ENCODE assay signal across 9 mouse cellular contexts in the genomic region with DNA sequence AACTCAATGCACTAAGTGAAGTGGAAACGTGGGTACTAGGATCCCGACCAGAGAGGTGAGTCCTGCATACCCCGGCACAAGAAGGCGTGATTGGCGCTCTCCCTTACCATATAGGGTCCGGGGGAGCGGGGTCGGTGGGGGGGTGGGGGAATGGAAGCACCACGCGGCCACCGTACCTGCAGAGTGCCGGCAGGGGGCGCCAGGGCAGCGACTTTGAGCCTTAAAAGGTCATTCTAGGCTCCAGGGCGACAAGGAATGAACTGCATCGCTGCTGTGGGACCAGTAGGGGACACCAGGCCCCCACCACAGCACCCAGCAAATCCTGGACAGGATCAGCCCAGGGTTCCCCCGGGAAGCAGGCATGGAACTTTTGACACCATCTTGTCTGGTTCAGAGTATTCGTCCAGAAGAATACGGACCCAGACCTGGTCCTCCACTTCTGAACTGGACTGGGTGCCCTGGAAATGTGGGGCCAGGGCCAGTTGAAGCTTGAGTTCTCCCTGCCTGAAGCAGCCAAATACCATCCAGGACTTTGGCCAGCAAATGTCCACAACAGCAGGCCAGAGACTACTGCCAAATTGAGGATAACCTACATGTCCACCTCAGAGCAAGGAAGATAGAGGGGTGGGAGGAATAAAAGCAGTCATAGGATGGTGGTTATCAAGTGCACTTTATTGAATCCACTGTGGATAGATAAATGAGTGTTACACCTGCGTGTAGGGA. TPM values are rescaled to one million over a fixed set of nuclear protein-coding genes. Genes with fewer than 3 reads are reported as not detected.
DNase-seq lines count a peak whose midpoint lies in the region; ATAC-seq and TF ChIP-seq lines count a peak whose summit lies in the region.
"Had no signal": no experiment of that assay in that cellular context is flagged by ENCODE, and none has a peak within 500 bp of the region (broad histone marks: within the 10 kb centered on the region; RNA-seq: fewer than 3 reads in every experiment).

No protein-coding gene starts in this region.

- no peak for TF ChIP-seq POLR2A in spleen, adult 2 months (IDR thresholded peaks at IDR 0.05; ENCODE audit: low read depth, low read length)

- peak; percentile 38 to 45 for DNase-seq in frontal cortex, postnatal 10 days (ENCODE audit: low spot score in 2 of 2)
- DNase-seq in embryo, embryonic 11 days, result peak; percentile 89
- DNase-seq in spleen, adult 2 months (ENCODE audit: low read depth in 1 of 2, low spot score in 2 of 2), result peak; percentile 41 to 53

- H3K27me3 ChIP-seq in intestine, postnatal 0 days (replicated peaks; ENCODE audit: control insufficient read depth, insufficient read depth, low read length), result no peaks in the 10 kb centered on the region
- H3K27me3 ChIP-seq in limb, embryonic 13.5 days, result no peaks in the 10 kb centered on the region
- no peaks in the 10 kb centered on the region for H3K27me3 ChIP-seq in midbrain, embryonic 15.5 days (replicated peaks)
- 0 out of 2 replicates have a peak, but pooled peaks cover 1% of the 10 kb centered on the region for H3K27me3 ChIP-seq in spleen, adult 2 months (ENCODE audit: control insufficient read depth, insufficient read depth, low read length)

- peak overlapping the region; percentile 50 for H3K27ac ChIP-seq in intestine, postnatal 0 days (ENCODE audit: low read depth, low read length)
- H3K27ac ChIP-seq in limb, embryonic 13.5 days, result no peak overlapping the region
- H3K27ac ChIP-seq in midbrain, embryonic 15.5 days, result no peak overlapping the region
- H3K27ac ChIP-seq in spleen, adult 2 months (ENCODE audit: insufficient read depth, low read length), result peak overlapping the region; percentile 6; the same call in 1 of the 2 replicates

- peak; percentile 95 for TF ChIP-seq CTCF in intestine, postnatal 0 days (IDR thresholded peaks at IDR 0.05; ENCODE audit: low read depth)
- peak; percentile 73; the same call in 1 of the 2 replicates for TF ChIP-seq CTCF in spleen, adult 2 months (IDR thresholded peaks at IDR 0.05; ENCODE audit: extremely low read depth, insufficient read depth, insufficient read length, insufficient replicate concordance)

- peak overlapping the region; percentile 34; the same call in 1 of the 2 replicates for H3K9ac ChIP-seq in intestine, postnatal 0 days (ENCODE audit: low read depth, low read length)
- H3K9ac ChIP-seq in limb, embryonic 13.5 days, result no peak overlapping the region
- H3K9ac ChIP-seq in midbrain, embryonic 15.5 days, result no peak overlapping the region

- 0 out of 2 replicates have a peak, but pooled peaks cover 5% of the 10 kb centered on the region for H3K4me1 ChIP-seq in intestine, postnatal 0 days (replicated peaks; ENCODE audit: control insufficient read depth, insufficient read depth, low read length)
- peaks cover 30% of the 10 kb centered on the region for H3K4me1 ChIP-seq in limb, embryonic 13.5 days
- no peaks in the 10 kb centered on the region; the same call in 1 of the 2 replicates for H3K4me1 ChIP-seq in midbrain, embryonic 15.5 days
- no peaks in the 10 kb centered on the region; the same call in 1 of the 2 replicates for H3K4me1 ChIP-seq in spleen, adult 2 months (ENCODE audit: control insufficient read depth, insufficient read depth, insufficient read length)

- H3K9me3 ChIP-seq in intestine, postnatal 0 days (ENCODE audit: control insufficient read depth), result no peaks in the 10 kb centered on the region
- H3K9me3 ChIP-seq in limb, embryonic 13.5 days, result no peaks in the 10 kb centered on the region
- no peaks in the 10 kb centered on the region for H3K9me3 ChIP-seq in midbrain, embryonic 15.5 days
- H3K9me3 ChIP-seq: G1E had no signal

- 6% methylated on average over 20 of the region's 20 CpGs for WGBS in intestine, postnatal 0 days
- WGBS in limb, embryonic 13.5 days, result 7% methylated on average over 20 of the region's 20 CpGs
- 7% methylated on average over 20 of the region's 20 CpGs for WGBS in midbrain, embryonic 15.5 days
- WGBS in spleen, adult 2 months, result 6% methylated on average over 20 of the region's 20 CpGs

- H3K4me3 ChIP-seq in intestine, postnatal 0 days (ENCODE audit: low read depth, low read length), result peak overlapping the region; percentile 46
- H3K4me3 ChIP-seq in limb, embryonic 13.5 days, result peak overlapping the region; percentile 51; the same call in 1 of the 2 replicates
- H3K4me3 ChIP-seq in midbrain, embryonic 15.5 days, result no peak overlapping the region
- no peak overlapping the region; the same call in 1 of the 2 replicates for H3K4me3 ChIP-seq in spleen, adult 2 months (ENCODE audit: extremely low read depth, insufficient read depth, insufficient read length)

- peak overlapping the region; percentile 58 for H3K4me2 ChIP-seq in intestine, postnatal 0 days (replicated peaks; ENCODE audit: low read depth)
- H3K4me2 ChIP-seq in limb, embryonic 13.5 days (replicated peaks), result peak overlapping the region; percentile 69
- H3K4me2 ChIP-seq in midbrain, embryonic 15.5 days, result peak overlapping the region; percentile 15; the same call in 1 of the 2 replicates

- H3K36me3 ChIP-seq in intestine, postnatal 0 days (ENCODE audit: control insufficient read depth, insufficient read depth), result no peaks in the 10 kb centered on the region
- H3K36me3 ChIP-seq in limb, embryonic 13.5 days, result no peaks in the 10 kb centered on the region
- no peaks in the 10 kb centered on the region for H3K36me3 ChIP-seq in midbrain, embryonic 15.5 days (replicated peaks)
- no peaks in the 10 kb centered on the region for H3K36me3 ChIP-seq in spleen, adult 2 months (ENCODE audit: control insufficient read depth, insufficient read depth, low read length)
- H3K36me3 ChIP-seq: G1E had no signal

- ATAC-seq in frontal cortex, adult (ENCODE audit: low TSS enrichment), result no peak
- ATAC-seq in granulocyte monocyte progenitor cell, adult 5-6 weeks (replicated peaks; ENCODE audit: poor library complexity, severe bottlenecking), result peak; percentile 62
- ATAC-seq in intestine, postnatal 0 days, result peak; percentile 80
- peak; percentile 60; the same call in 1 of the 2 replicates for ATAC-seq in limb, embryonic 13.5 days (ENCODE audit: low FRiP score, low read depth)
- ATAC-seq in midbrain, embryonic 15.5 days (replicated peaks), result no peak

RNA-seq across cellular contexts. Expression of a gene that starts 1.5 kb away (rescaled TPM):
- total RNA-seq in granulocyte monocyte progenitor cell, adult 5-6 weeks (2014; fragmentation: Nextera tagmentation), result 146 and 224 TPM in 2 replicates
- 55.6 and 69.2 TPM in 2 replicates for total RNA-seq in granulocyte monocyte progenitor cell, adult 5-6 weeks (2017)
- 324 and 334 TPM in 2 replicates for polyA plus RNA-seq in intestine, postnatal 0 days (2015; fragmentation: Nextera tagmentation; extraction: Ambion mirVana)
- polyA plus RNA-seq in limb, embryonic 13.5 days (2015; fragmentation: Nextera tagmentation; extraction: Ambion mirVana), result 121 and 130 TPM in 2 replicates
- polyA plus RNA-seq in midbrain, embryonic 15.5 days (2015; fragmentation: Nextera tagmentation; extraction: Ambion mirVana), result 40.9 and 59.9 TPM in 2 replicates
- polyA plus RNA-seq in spleen, adult 2 months (2012; rRNA removed), result 177 and 277 TPM in 2 replicates
- total RNA-seq: G1E had no signal
- polyA plus RNA-seq: G1E had no signal

RNA-seq across cellular contexts. Expression of a gene that starts 8.6 kb away (rescaled TPM):
- total RNA-seq in granulocyte monocyte progenitor cell, adult 5-6 weeks (2014; fragmentation: Nextera tagmentation), result 17.9 and 48.1 TPM in 2 replicates
- total RNA-seq in granulocyte monocyte progenitor cell, adult 5-6 weeks (2017), result 22.5 and 42.5 TPM in 2 replicates
- 0.93 and 1.0 TPM in 2 replicates for polyA plus RNA-seq in intestine, postnatal 0 days (2015; fragmentation: Nextera tagmentation; extraction: Ambion mirVana)
- polyA plus RNA-seq in limb, embryonic 13.5 days (2015; fragmentation: Nextera tagmentation; extraction: Ambion mirVana), result 0.31 TPM in 1 of 2 replicates, not detected in the other
- polyA plus RNA-seq in midbrain, embryonic 15.5 days (2015; fragmentation: Nextera tagmentation; extraction: Ambion mirVana), result 0.99 and 1.4 TPM in 2 replicates
- 25.5 and 45.9 TPM in 2 replicates for polyA plus RNA-seq in spleen, adult 2 months (2012; rRNA removed)
- total RNA-seq: G1E had no signal
- polyA plus RNA-seq: G1E had no signal

RNA-seq across cellular contexts. Expression of a gene that starts 19.8 kb away (rescaled TPM):
- total RNA-seq in granulocyte monocyte progenitor cell, adult 5-6 weeks (2014; fragmentation: Nextera tagmentation), result not detected in 2 replicates
- total RNA-seq in granulocyte monocyte progenitor cell, adult 5-6 weeks (2017), result not detected in 2 replicates
- polyA plus RNA-seq in intestine, postnatal 0 days (2015; fragmentation: Nextera tagmentation; extraction: Ambion mirVana), result not detected in 2 replicates
- not detected in 2 replicates for polyA plus RNA-seq in limb, embryonic 13.5 days (2015; fragmentation: Nextera tagmentation; extraction: Ambion mirVana)
- not detected in 2 replicates for polyA plus RNA-seq in midbrain, embryonic 15.5 days (2015; fragmentation: Nextera tagmentation; extraction: Ambion mirVana)
- polyA plus RNA-seq in spleen, adult 2 months (2012; rRNA removed), result not detected in 2 replicates
- total RNA-seq: G1E had no signal
- polyA plus RNA-seq: G1E had no signal

RNA-seq across cellular contexts. Expression of a gene that starts 42.1 kb away (rescaled TPM):
- 79.9 and 149 TPM in 2 replicates for total RNA-seq in granulocyte monocyte progenitor cell, adult 5-6 weeks (2014; fragmentation: Nextera tagmentation)
- total RNA-seq in granulocyte monocyte progenitor cell, adult 5-6 weeks (2017), result 18.5 and 25.3 TPM in 2 replicates
- polyA plus RNA-seq in intestine, postnatal 0 days (2015; fragmentation: Nextera tagmentation; extraction: Ambion mirVana), result 122 and 133 TPM in 2 replicates
- 50.2 and 64.6 TPM in 2 replicates for polyA plus RNA-seq in limb, embryonic 13.5 days (2015; fragmentation: Nextera tagmentation; extraction: Ambion mirVana)
- 14.9 and 18.8 TPM in 2 replicates for polyA plus RNA-seq in midbrain, embryonic 15.5 days (2015; fragmentation: Nextera tagmentation; extraction: Ambion mirVana)
- 159 and 265 TPM in 2 replicates for polyA plus RNA-seq in spleen, adult 2 months (2012; rRNA removed)
- polyA plus RNA-seq: G1E had no signal

RNA-seq across cellular contexts. Expression of a gene that starts 51.8 kb away (rescaled TPM):
- total RNA-seq in granulocyte monocyte progenitor cell, adult 5-6 weeks (2014; fragmentation: Nextera tagmentation), result 0.60 and 3.6 TPM in 2 replicates
- 0.26 TPM in 1 of 2 replicates, not detected in the other for total RNA-seq in granulocyte monocyte progenitor cell, adult 5-6 weeks (2017)
- 1.9 and 2.9 TPM in 2 replicates for polyA plus RNA-seq in intestine, postnatal 0 days (2015; fragmentation: Nextera tagmentation; extraction: Ambion mirVana)
- polyA plus RNA-seq in limb, embryonic 13.5 days (2015; fragmentation: Nextera tagmentation; extraction: Ambion mirVana), result 21.5 and 26.9 TPM in 2 replicates
- polyA plus RNA-seq in midbrain, embryonic 15.5 days (2015; fragmentation: Nextera tagmentation; extraction: Ambion mirVana), result 59.2 and 64.1 TPM in 2 replicates
- 0.79 and 1.9 TPM in 2 replicates for polyA plus RNA-seq in spleen, adult 2 months (2012; rRNA removed)
- total RNA-seq: G1E had no signal
- polyA plus RNA-seq: G1E had no signal

Comparison
In these comparisons a context has a peak if more than half of its experiments do, and no peak if none do; other contexts are left out.
1. ATAC-seq: peak in granulocyte monocyte progenitor cell, adult 5-6 weeks (single experiment), intestine, postnatal 0 days (single experiment) and limb, embryonic 13.5 days (single experiment); none in frontal cortex, adult (single experiment) and midbrain, embryonic 15.5 days (single experiment).
2. H3K27ac ChIP-seq: peak in intestine, postnatal 0 days (single experiment) and spleen, adult 2 months (single experiment); none in limb, embryonic 13.5 days (single experiment) and midbrain, embryonic 15.5 days (single experiment).
3. H3K4me2 ChIP-seq: peak in every context shown above with its lines; median percentile 69 in limb, embryonic 13.5 days; 58 in intestine, postnatal 0 days; 15 in midbrain, embryonic 15.5 days.
4. H3K4me3 ChIP-seq: peak in intestine, postnatal 0 days (single experiment) and limb, embryonic 13.5 days (single experiment); none in midbrain, embryonic 15.5 days (single experiment) and spleen, adult 2 months (single experiment).
5. RNA of a gene that starts 8.6 kb away (polyA plus RNA-seq): 25.5 to 45.9 TPM in spleen, adult 2 months; 0.99 to 1.4 TPM in midbrain, embryonic 15.5 days, 0.93 to 1.0 TPM in intestine, postnatal 0 days and 0.31 TPM in limb, embryonic 13.5 days; every median in the first group is over 10 times any median in the second.
6. Peak in every context shown above with its lines, with median percentiles within 50 percentile points of each other: DNase-seq.